Mouse (Mus musculus): ENCODE results near the gene Zscan21. TPM values are rescaled to one million over a fixed set of nuclear protein-coding genes. Genes with fewer than 3 reads are reported as not detected.

Zscan21 gene
- total and polyA plus RNA-seq, 2 experiments from 2014 or later, result 15.4 to 52.1 TPM

DNA sequence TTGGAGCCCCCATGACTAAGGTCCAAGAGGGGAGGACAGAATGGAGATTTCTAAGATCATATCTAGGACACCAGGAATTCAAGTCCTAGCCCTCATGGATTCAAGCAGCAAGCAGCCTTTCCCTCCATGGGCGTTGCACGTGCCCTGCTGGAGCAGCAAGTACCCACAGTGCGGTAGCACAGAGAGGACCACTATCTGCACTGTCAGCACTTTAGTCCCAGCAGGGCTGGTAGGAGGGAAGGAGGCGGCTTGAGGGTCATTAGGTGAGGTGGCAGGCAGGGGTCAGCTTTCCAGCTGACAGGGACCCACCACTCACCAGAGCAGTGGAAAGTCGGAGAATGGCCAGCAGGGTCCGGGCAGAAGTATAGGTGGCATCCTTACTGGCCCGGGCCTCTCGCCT is 48.9 kb downstream of the Zscan21 start:
- WGBS, result 76% methylated on average over 8 of the region's 8 CpGs
- no peak for DNase-seq (ENCODE audit: low spot score)
- Histone ChIP-seq H3K4me2 (ENCODE audit: low read depth, low read length) (no peak overlapping the region), H3K27ac (no peak overlapping the region), H3K27me3 (ENCODE audit: insufficient read depth, low read length) (no peaks in the 10 kb centered on the region), H3K4me3 (ENCODE audit: low read length) (no peak overlapping the region), H3K36me3 (ENCODE audit: insufficient read depth, low read length) (peaks cover 53% of the 10 kb centered on the region), H3K9me3 (ENCODE audit: low read length) (no peaks in the 10 kb centered on the region), H3K4me1 (ENCODE audit: insufficient read depth, low read length) (no peaks in the 10 kb centered on the region; the same call in 1 of the 2 replicates), H3K9ac (replicated peaks; ENCODE audit: low read length) (no peak overlapping the region)
- no peak for ATAC-seq
- TF ChIP-seq CTCF (IDR thresholded peaks at IDR 0.05; ENCODE audit: low read depth), result no peak

DNA sequence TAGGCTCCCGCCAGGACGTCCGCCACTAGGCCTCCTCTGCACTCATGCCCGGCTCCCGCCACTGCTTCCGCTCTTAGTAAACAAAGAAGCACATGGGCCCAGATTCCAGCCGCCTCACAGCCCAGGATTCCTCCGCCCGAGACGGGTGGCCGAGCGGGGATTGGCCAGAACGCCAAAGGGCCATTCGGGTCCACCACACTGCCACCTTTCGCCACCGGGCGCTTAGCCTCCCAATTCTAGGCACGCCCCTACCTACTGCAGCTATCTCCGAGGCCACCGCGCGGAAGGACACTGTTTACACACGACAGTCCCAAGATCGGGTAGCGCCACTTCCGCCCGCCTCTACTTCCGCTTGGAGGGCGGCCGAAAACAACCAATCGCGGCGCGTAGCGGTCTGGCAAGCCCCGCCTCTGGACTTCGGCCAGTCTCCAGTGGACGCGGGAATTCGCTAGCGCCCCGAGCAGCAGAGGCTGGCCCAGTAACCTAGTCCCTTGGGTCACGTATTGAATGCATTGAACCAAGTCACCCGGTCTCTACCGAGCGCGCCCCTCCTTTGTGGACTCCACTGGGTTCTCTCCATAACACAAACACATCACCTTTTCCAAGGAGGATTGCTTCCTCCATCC is 54.3 kb downstream of the Zscan21 start:
- H3K9ac ChIP-seq (replicated peaks; ENCODE audit: low read length), result peak overlapping the region; percentile 69
- peak overlapping the region; percentile 96 for H3K4me2 ChIP-seq (ENCODE audit: low read depth, low read length)
- WGBS, result under 1% methylated on average over 47 of the region's 47 CpGs
- no peaks in the 10 kb centered on the region for H3K9me3 ChIP-seq (ENCODE audit: low read length)
- H3K27ac ChIP-seq, result peak overlapping the region; percentile 82
- ATAC-seq (peak; percentile 89), DNase-seq (ENCODE audit: low spot score) (peak; percentile 98)
- peaks cover 33% of the 10 kb centered on the region for H3K36me3 ChIP-seq (ENCODE audit: insufficient read depth, low read length)
- 0 out of 2 replicates have a peak, but pooled peaks cover 3% of the 10 kb centered on the region for H3K4me1 ChIP-seq (ENCODE audit: insufficient read depth, low read length)
- peak; percentile 57 for TF ChIP-seq CTCF (IDR thresholded peaks at IDR 0.05; ENCODE audit: low read depth)
- peak overlapping the region; percentile 66 for H3K4me3 ChIP-seq (ENCODE audit: low read length)
- no peaks in the 10 kb centered on the region for H3K27me3 ChIP-seq (ENCODE audit: insufficient read depth, low read length)

DNA sequence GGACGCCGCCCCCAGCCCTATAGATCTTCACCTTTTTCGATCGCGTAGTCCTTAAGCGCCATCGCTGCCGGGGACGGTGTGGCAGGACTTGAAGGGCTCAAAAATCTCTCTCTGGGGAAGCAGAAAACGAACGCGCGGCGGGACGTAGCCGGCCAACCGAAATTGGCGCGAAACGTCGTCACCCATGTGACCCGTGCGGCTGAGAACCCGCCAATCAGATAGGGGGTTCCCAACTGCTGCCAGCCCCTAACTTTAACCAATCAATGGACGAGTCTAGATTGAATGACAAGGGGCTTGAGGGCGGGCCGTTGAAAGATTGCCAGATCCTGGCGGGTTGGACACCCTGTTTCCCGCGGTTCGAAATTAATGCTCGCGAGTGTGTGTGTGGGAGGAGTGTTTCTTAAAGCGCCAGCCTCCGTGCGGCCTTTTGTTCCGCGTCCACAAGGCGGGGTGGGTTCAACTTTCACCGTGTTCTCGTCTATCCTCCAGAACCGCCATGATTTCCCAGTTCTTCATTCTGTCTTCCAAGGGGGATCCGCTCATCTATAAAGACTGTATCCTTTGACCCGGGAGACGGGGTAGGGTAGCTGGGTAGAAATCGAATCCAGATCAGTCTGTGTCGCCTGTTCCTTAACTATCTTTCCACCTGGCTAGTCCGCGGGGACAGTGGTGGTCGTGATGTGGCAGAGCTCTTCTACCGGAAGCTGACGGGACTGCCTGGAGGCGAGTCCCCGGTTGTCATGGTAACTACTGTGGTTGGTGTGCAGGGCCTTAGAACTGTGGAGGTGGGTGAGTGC is 55.2 kb downstream of the Zscan21 start, which contains the start of the genes Ap4m1 and Mcm7:
Gene Ap4m1 (plus strand): TSS at position 308 of the 797 bp plus-strand sequence.
Gene Mcm7 (minus strand): TSS at position 728 of the 797 bp plus-strand sequence.
- Histone ChIP-seq H3K27ac (peak within 1 kb of the TSS; percentile 91), H3K4me2 (ENCODE audit: low read depth, low read length) (peak within 1 kb of the TSS; percentile 96), H3K4me3 (ENCODE audit: low read length) (peak within 1 kb of the TSS; percentile 66), H3K9ac (replicated peaks; ENCODE audit: low read length) (peak within 1 kb of the TSS; percentile 69), H3K27me3 (ENCODE audit: insufficient read depth, low read length) (no peaks in the 10 kb centered on the region), H3K36me3 (ENCODE audit: insufficient read depth, low read length) (peaks cover 24% of the 10 kb centered on the region), H3K9me3 (ENCODE audit: low read length) (no peaks in the 10 kb centered on the region), H3K4me1 (ENCODE audit: insufficient read depth, low read length) (0 out of 2 replicates have a peak, but pooled peaks cover 3% of the 10 kb centered on the region)
- DNase-seq (ENCODE audit: low spot score) (peak; percentile 99), ATAC-seq (peak; percentile 93)
- WGBS, result under 1% methylated on average over 54 of the region's 54 CpGs
- peak; percentile 43; the same call in 1 of the 2 replicates for TF ChIP-seq CTCF (IDR thresholded peaks at IDR 0.05; ENCODE audit: low read depth)

DNA sequence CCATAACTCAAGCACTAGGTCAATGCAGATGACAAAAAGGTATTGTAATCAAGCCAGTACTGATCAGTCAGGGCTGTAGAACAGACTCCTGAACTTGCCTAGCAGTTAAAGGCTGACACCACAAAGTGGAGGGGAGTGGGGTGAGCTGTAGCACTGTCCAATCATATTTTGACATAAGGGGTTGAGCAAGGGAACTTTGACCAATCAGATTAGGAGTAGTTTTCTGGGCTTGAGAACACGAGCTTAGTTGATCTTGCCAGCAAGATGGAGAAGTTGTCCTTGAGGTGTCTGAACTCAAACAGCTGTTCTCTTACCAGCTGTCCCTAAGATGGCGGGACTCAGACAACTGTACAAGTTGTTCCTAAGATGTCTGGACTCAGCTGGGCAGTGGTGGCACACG is 56.5 kb downstream of the Zscan21 start:
- H3K4me1 ChIP-seq (ENCODE audit: insufficient read depth, low read length), result 0 out of 2 replicates have a peak, but pooled peaks cover 3% of the 10 kb centered on the region
- no peaks in the 10 kb centered on the region for H3K27me3 ChIP-seq (ENCODE audit: insufficient read depth, low read length)
- H3K4me2 ChIP-seq (ENCODE audit: low read depth, low read length), result no peak overlapping the region
- no peak for DNase-seq (ENCODE audit: low spot score)
- no peak overlapping the region for H3K9ac ChIP-seq (replicated peaks; ENCODE audit: low read length)
- 75% methylated on average over 3 of the region's 3 CpGs for WGBS
- H3K4me3 ChIP-seq (ENCODE audit: low read length), result no peak overlapping the region
- no peak for ATAC-seq
- no peak overlapping the region for H3K27ac ChIP-seq
- TF ChIP-seq CTCF (IDR thresholded peaks at IDR 0.05; ENCODE audit: low read depth), result no peak
- H3K9me3 ChIP-seq (ENCODE audit: low read length), result no peaks in the 10 kb centered on the region
- H3K36me3 ChIP-seq (ENCODE audit: insufficient read depth, low read length), result peaks cover 21% of the 10 kb centered on the region

MicroRNAs within 50 kb of the gene (microRNA counts, 519-probe panel; counts per million panel counts)
- microRNA mmu-miR-106b, result 4,311 counts per million, percentile 76 among the panel's probes with 10 or more counts
- microRNA mmu-miR-25, result 5,686 counts per million, percentile 93 among the panel's probes with 10 or more counts
- 4,242 counts per million, percentile 74 among the panel's probes with 10 or more counts for microRNA mmu-miR-93

Small RNAs within 50 kb of the gene (microRNA-seq; reads per million reads assigned to microRNA genes)
- gene Mir106b, result 5,721 to 7,277 reads per million in 2 experiments
- gene Mir25, result 496 to 517 reads per million in 2 experiments
- gene Mir93, result 5,007 to 5,491 reads per million in 2 experiments

Other genes starting within 250 kb of the Zscan21 start
- not detected in 2 replicates for gene Pilrb2, start 245.1 kb upstream of the Zscan21 start, total RNA-seq (2014; rRNA removed)
- not detected in 2 replicates for gene Pilrb2, start 245.1 kb upstream of the Zscan21 start, polyA plus RNA-seq (2015; fragmentation: Nextera tagmentation; extraction: Ambion mirVana)
- 0.16 TPM in 1 of 2 replicates, not detected in the other for gene Cyp3a13, start 195.3 kb upstream of the Zscan21 start, total RNA-seq (2014; rRNA removed)
- 0.05 TPM in 1 of 2 replicates, not detected in the other for gene Cyp3a13, start 195.3 kb upstream of the Zscan21 start, polyA plus RNA-seq (2015; fragmentation: Nextera tagmentation; extraction: Ambion mirVana)
- 6.0 and 8.4 TPM in 2 replicates for gene Gjc3, start 153.8 kb upstream of the Zscan21 start, total RNA-seq (2014; rRNA removed)
- gene Gjc3, start 153.8 kb upstream of the Zscan21 start, polyA plus RNA-seq (2015; fragmentation: Nextera tagmentation; extraction: Ambion mirVana), result 5.8 and 6.6 TPM in 2 replicates
- gene Azgp1, start 135.4 kb upstream of the Zscan21 start, total RNA-seq (2014; rRNA removed), result not detected in 2 replicates
- not detected in 2 replicates for gene Azgp1, start 135.4 kb upstream of the Zscan21 start, polyA plus RNA-seq (2015; fragmentation: Nextera tagmentation; extraction: Ambion mirVana)
- gene Smok3a, start 95.6 kb upstream of the Zscan21 start, total RNA-seq (2014; rRNA removed), result not detected in 2 replicates
- gene Smok3a, start 95.6 kb upstream of the Zscan21 start, polyA plus RNA-seq (2015; fragmentation: Nextera tagmentation; extraction: Ambion mirVana), result not detected in 2 replicates
- not detected in 2 replicates for gene Smok3b, start 95.5 kb upstream of the Zscan21 start, total RNA-seq (2014; rRNA removed)
- gene Smok3b, start 95.5 kb upstream of the Zscan21 start, polyA plus RNA-seq (2015; fragmentation: Nextera tagmentation; extraction: Ambion mirVana), result not detected in 2 replicates
- not detected in 2 replicates for gene Smok3c, start 63.7 kb upstream of the Zscan21 start, total RNA-seq (2014; rRNA removed)
- gene Smok3c, start 63.7 kb upstream of the Zscan21 start, polyA plus RNA-seq (2015; fragmentation: Nextera tagmentation; extraction: Ambion mirVana), result not detected in 2 replicates
- gene Zkscan1, start 31.8 kb upstream of the Zscan21 start, total RNA-seq (2014; rRNA removed), result 36.8 and 37.8 TPM in 2 replicates
- 11.7 and 12.0 TPM in 2 replicates for gene Zkscan1, start 31.8 kb upstream of the Zscan21 start, polyA plus RNA-seq (2015; fragmentation: Nextera tagmentation; extraction: Ambion mirVana)
- 11.6 and 43.2 TPM in 2 replicates for gene Zfp113, start 38.8 kb downstream of the Zscan21 start, total RNA-seq (2014; rRNA removed)
- gene Zfp113, start 38.8 kb downstream of the Zscan21 start, polyA plus RNA-seq (2015; fragmentation: Nextera tagmentation; extraction: Ambion mirVana), result 7.9 and 11.3 TPM in 2 replicates
- gene Cops6, start 44.2 kb downstream of the Zscan21 start, total RNA-seq (2014; rRNA removed), result 42.9 and 57.8 TPM in 2 replicates
- gene Cops6, start 44.2 kb downstream of the Zscan21 start, polyA plus RNA-seq (2015; fragmentation: Nextera tagmentation; extraction: Ambion mirVana), result 294 and 302 TPM in 2 replicates
- gene Ap4m1, start 55.1 kb downstream of the Zscan21 start, total RNA-seq (2014; rRNA removed), result 30.3 and 46.9 TPM in 2 replicates
- gene Ap4m1, start 55.1 kb downstream of the Zscan21 start, polyA plus RNA-seq (2015; fragmentation: Nextera tagmentation; extraction: Ambion mirVana), result 14.5 and 16.5 TPM in 2 replicates
- 41.6 and 43.0 TPM in 2 replicates for gene Mcm7, start 55.5 kb downstream of the Zscan21 start, total RNA-seq (2014; rRNA removed)
- gene Mcm7, start 55.5 kb downstream of the Zscan21 start, polyA plus RNA-seq (2015; fragmentation: Nextera tagmentation; extraction: Ambion mirVana), result 58.8 and 63.3 TPM in 2 replicates
- gene Taf6, start 70.5 kb downstream of the Zscan21 start, total RNA-seq (2014; rRNA removed), result 67.2 and 70.2 TPM in 2 replicates
- gene Taf6, start 70.5 kb downstream of the Zscan21 start, polyA plus RNA-seq (2015; fragmentation: Nextera tagmentation; extraction: Ambion mirVana), result 48.2 and 49.9 TPM in 2 replicates
- 11.0 and 11.1 TPM in 2 replicates for gene Cnpy4, start 70.6 kb downstream of the Zscan21 start, total RNA-seq (2014; rRNA removed)
- 20.8 and 23.4 TPM in 2 replicates for gene Cnpy4, start 70.6 kb downstream of the Zscan21 start, polyA plus RNA-seq (2015; fragmentation: Nextera tagmentation; extraction: Ambion mirVana)
- 9.5 and 16.5 TPM in 2 replicates for gene Mblac1, start 77.4 kb downstream of the Zscan21 start, total RNA-seq (2014; rRNA removed)
- gene Mblac1, start 77.4 kb downstream of the Zscan21 start, polyA plus RNA-seq (2015; fragmentation: Nextera tagmentation; extraction: Ambion mirVana), result 9.3 and 10.6 TPM in 2 replicates
- 0.37 TPM in 1 of 2 replicates, not detected in the other for gene Nxpe5, start 109.0 kb downstream of the Zscan21 start, total RNA-seq (2014; rRNA removed)
- gene Nxpe5, start 109.0 kb downstream of the Zscan21 start, polyA plus RNA-seq (2015; fragmentation: Nextera tagmentation; extraction: Ambion mirVana), result 0.06 TPM in 1 of 2 replicates, not detected in the other
- gene Lamtor4, start 138.6 kb downstream of the Zscan21 start, total RNA-seq (2014; rRNA removed), result 65.7 and 80.3 TPM in 2 replicates
- gene Lamtor4, start 138.6 kb downstream of the Zscan21 start, polyA plus RNA-seq (2015; fragmentation: Nextera tagmentation; extraction: Ambion mirVana), result 107 and 110 TPM in 2 replicates
- gene BC037034, start 147.1 kb downstream of the Zscan21 start, total RNA-seq (2014; rRNA removed), result 63.1 and 89.3 TPM in 2 replicates
- gene BC037034, start 147.1 kb downstream of the Zscan21 start, polyA plus RNA-seq (2015; fragmentation: Nextera tagmentation; extraction: Ambion mirVana), result 13.2 and 13.5 TPM in 2 replicates
- 0.97 and 1.5 TPM in 2 replicates for gene Gal3st4, start 155.9 kb downstream of the Zscan21 start, total RNA-seq (2014; rRNA removed)
- 2.1 and 2.5 TPM in 2 replicates for gene Gal3st4, start 155.9 kb downstream of the Zscan21 start, polyA plus RNA-seq (2015; fragmentation: Nextera tagmentation; extraction: Ambion mirVana)
- not detected in 2 replicates for gene Gm43720, start 163.1 kb downstream of the Zscan21 start, total RNA-seq (2014; rRNA removed)
- 0.08 and 0.13 TPM in 2 replicates for gene Gm43720, start 163.1 kb downstream of the Zscan21 start, polyA plus RNA-seq (2015; fragmentation: Nextera tagmentation; extraction: Ambion mirVana)
- gene Gpc2, start 163.1 kb downstream of the Zscan21 start, total RNA-seq (2014; rRNA removed), result 102 and 104 TPM in 2 replicates
- gene Gpc2, start 163.1 kb downstream of the Zscan21 start, polyA plus RNA-seq (2015; fragmentation: Nextera tagmentation; extraction: Ambion mirVana), result 35.0 and 35.9 TPM in 2 replicates
- gene Stag3, start 163.3 kb downstream of the Zscan21 start, total RNA-seq (2014; rRNA removed), result 8.7 and 9.8 TPM in 2 replicates
- 7.3 and 7.8 TPM in 2 replicates for gene Stag3, start 163.3 kb downstream of the Zscan21 start, polyA plus RNA-seq (2015; fragmentation: Nextera tagmentation; extraction: Ambion mirVana)
- not detected in 2 replicates for gene Pvrig, start 225.1 kb downstream of the Zscan21 start, total RNA-seq (2014; rRNA removed)
- gene Pvrig, start 225.1 kb downstream of the Zscan21 start, polyA plus RNA-seq (2015; fragmentation: Nextera tagmentation; extraction: Ambion mirVana), result not detected in 2 replicates

Measured in hindbrain, postnatal 0 days (tissue).